Mouse (Mus musculus) cerebellum, adult 2 months (tissue): Measurements from ENCODE around the gene Tnfsf4.

Experiments used
- CTCF ChIP-seq: fragments of 200-500 bp; IDR thresholded peaks from 2 replicates; pipeline ENCODE4 v1.5.1; 2011; ENCODE audit warnings: low read depth, mild to moderate bottlenecking, control low read depth, low read length, moderate library complexity, borderline replicate concordance; ENCODE audit not compliant: insufficient read depth
- POLR2A ChIP-seq: fragments of 200-500 bp; IDR thresholded peaks from 2 replicates; pipeline ENCODE4 v1.6.1; 2011; ENCODE audit warnings: low read length, control low read depth, borderline replicate concordance; ENCODE audit not compliant: insufficient read depth

DNA sequence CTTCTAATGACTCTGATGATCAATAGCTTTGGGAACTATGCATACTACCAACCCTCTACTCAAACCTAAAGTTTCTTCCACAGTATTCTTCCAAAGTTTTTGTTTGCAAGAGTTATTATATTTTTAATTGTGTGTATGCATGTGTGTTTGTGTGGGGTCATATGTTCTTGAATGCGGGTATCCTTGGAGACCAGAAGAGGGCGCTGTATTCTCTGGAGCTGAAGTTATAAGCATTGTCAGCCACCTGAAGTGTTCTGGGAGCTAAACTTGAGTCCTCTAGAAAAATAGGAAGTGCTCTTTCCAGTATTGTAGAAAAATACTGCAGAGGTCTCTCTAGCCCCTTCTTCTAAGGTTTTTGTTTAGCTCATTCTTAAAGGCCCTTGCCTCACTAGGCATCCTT lies 5.1 kb upstream of the Tnfsf4 start:
- TF ChIP-seq CTCF (no peak), POLR2A (no peak)
